Mouse (Mus musculus) spleen, adult 18-20 months (tissue): ENCODE data around the gene Vac14.

ENCODE experiments used
- DNase-seq, 2 experiments: peaks; one replicate each; pipeline ENCODE4 v3.0.0; 2022; ENCODE audit warnings: mixed read lengths in 2 of 2

The Vac14 gene

GRCm38 (mm10) chr8:110754713-110755112, 136.3 kb downstream of the Vac14 start:
- no peak for DNase-seq

- no peak for DNase-seq
These were observed 137.3 kb downstream of the Vac14 start for GRCm38 (mm10) chr8:110755511-110756170.

GRCm38 (mm10) chr8:110756196-110756595, 137.8 kb downstream of the Vac14 start:
- DNase-seq = no peak

GRCm38 (mm10) chr8:110760280-110760940, 142.0 kb downstream of the Vac14 start:
- DNase-seq = no peak

- DNase-seq = no peak
These were observed 142.8 kb downstream of the Vac14 start for GRCm38 (mm10) chr8:110761185-110761584.

GRCm38 (mm10) chr8:110761988-110762387, 143.6 kb downstream of the Vac14 start:
- no peak for DNase-seq

GRCm38 (mm10) chr8:110764671-110765070, 146.3 kb downstream of the Vac14 start:
- no peak for DNase-seq

- no peak for DNase-seq
These were observed 148.9 kb downstream of the Vac14 start for GRCm38 (mm10) chr8:110767261-110767660.
